Mouse (Mus musculus) heart, embryonic 16.5 days (tissue): Measurements from ENCODE around the gene Sec22a. TPM values are rescaled to one million over a fixed set of nuclear protein-coding genes. Genes with fewer than 3 reads are reported as not detected.

Source experiments
- ATAC-seq: fragments of 200-750 bp; cut with Nextera tagmentation; replicated peaks from 2 replicates; pipeline ENCODE4 v1.8.0; 2017; ENCODE audit warnings: moderate number of reproducible peaks; ENCODE audit not compliant: insufficient read depth, low FRiP score; ENCODE audit errors: extremely low read depth
- H3K27ac ChIP-seq: fragments of 300-500 bp; sonication (generic); 2 replicates; pipeline ENCODE4 v1.5.1; 2014; ENCODE audit warnings: mild to moderate bottlenecking, low read length, control low read depth, moderate library complexity
- H3K27me3 ChIP-seq: fragments of 300-500 bp; sonication (generic); 2 replicates; pipeline ENCODE4 v1.6.1; 2014; ENCODE audit warnings: low read length, mixed read lengths; ENCODE audit not compliant: control insufficient read depth, insufficient read depth
- H3K36me3 ChIP-seq: fragments of 300-500 bp; sonication (generic); 2 replicates; pipeline ENCODE4 v1.6.1; 2014; ENCODE audit not compliant: control insufficient read depth, insufficient read depth
- H3K4me1 ChIP-seq: fragments of 300-500 bp; sonication (generic); 2 replicates; pipeline ENCODE4 v1.6.1; 2014; ENCODE audit warnings: low read length, mixed read lengths; ENCODE audit not compliant: control insufficient read depth, insufficient read depth
- H3K4me2 ChIP-seq: fragments of 300-500 bp; sonication (generic); 2 replicates; pipeline ENCODE4 v1.6.1; 2014; ENCODE audit warnings: low read depth, mild to moderate bottlenecking, control low read depth, low read length
- H3K4me3 ChIP-seq: fragments of 300-500 bp; sonication (generic); 2 replicates; pipeline ENCODE4 v1.5.1; 2014; ENCODE audit warnings: mild to moderate bottlenecking, control low read depth, low read length
- H3K9ac ChIP-seq: fragments of 300-500 bp; sonication (generic); 2 replicates; pipeline ENCODE4 v1.6.1; 2014; ENCODE audit warnings: low read length, control low read depth
- H3K9me3 ChIP-seq: fragments of 300-500 bp; sonication (generic); replicated peaks from 2 replicates; pipeline ENCODE4 v1.6.1; 2016; ENCODE audit warnings: low read length; ENCODE audit not compliant: control insufficient read depth
- WGBS: fragments of 180-500 bp; shearing (Covaris S2); extraction: QIAGEN DNeasy Blood & Tissue Kit; methylation state at CpG from one replicate; pipeline ENCODE4 v1.1.7; 2014; 5-methylcytosine and 5-hydroxymethylcytosine counted together
- polyA plus RNA-seq: library from polyadenylated mRNA; unstranded; fragments of >200 nt; fragmentation: Nextera tagmentation; extraction: Ambion mirVana; gene quantifications from 2 replicates; pipeline ENCODE4 v1.2.1, GENCODE M21; 2015

The Sec22a gene
- polyA plus RNA-seq, 1 experiment from 2014 or later, result 34.2 TPM

- no peak overlapping the region for H3K27ac ChIP-seq
- H3K27me3 ChIP-seq, result no peaks in the 10 kb centered on the region
- ATAC-seq, result peak; percentile 37; the same call in 1 of the 2 replicates
- H3K9ac ChIP-seq, result no peak overlapping the region
- H3K4me2 ChIP-seq, result no peak overlapping the region
- H3K9me3 ChIP-seq, result no peaks in the 10 kb centered on the region
- no peaks in the 10 kb centered on the region for H3K36me3 ChIP-seq
- no peak overlapping the region for H3K4me3 ChIP-seq
- peaks cover 4% of the 10 kb centered on the region; the same call in 1 of the 2 replicates for H3K4me1 ChIP-seq
- WGBS, result 30% methylated on average over 4 of the region's 4 CpGs
Measured at GRCm38 (mm10) chr16:35319335-35319734, 44.4 kb downstream of the Sec22a start.

GRCm38 (mm10) chr16:35318397-35318796 is 45.3 kb downstream of the Sec22a start:
- no peaks in the 10 kb centered on the region for H3K9me3 ChIP-seq
- H3K4me3 ChIP-seq, result no peak overlapping the region
- peaks cover 3% of the 10 kb centered on the region; the same call in 1 of the 2 replicates for H3K36me3 ChIP-seq
- no peak for ATAC-seq
- H3K9ac ChIP-seq, result no peak overlapping the region
- H3K27ac ChIP-seq, result no peak overlapping the region
- H3K4me1 ChIP-seq, result peaks cover 4% of the 10 kb centered on the region; the same call in 1 of the 2 replicates
- H3K27me3 ChIP-seq, result no peaks in the 10 kb centered on the region
- 71% methylated on average over 6 of the region's 6 CpGs for WGBS
- no peak overlapping the region for H3K4me2 ChIP-seq

- Histone ChIP-seq H3K36me3 (peaks cover 3% of the 10 kb centered on the region; the same call in 1 of the 2 replicates), H3K4me1 (peaks cover 4% of the 10 kb centered on the region; the same call in 1 of the 2 replicates), H3K27ac (no peak overlapping the region), H3K9me3 (no peaks in the 10 kb centered on the region), H3K4me3 (no peak overlapping the region), H3K9ac (no peak overlapping the region), H3K4me2 (no peak overlapping the region), H3K27me3 (no peaks in the 10 kb centered on the region)
- 84% methylated on average over 5 of the region's 5 CpGs for WGBS
- ATAC-seq, result no peak
Measured at GRCm38 (mm10) chr16:35317460-35317859, 46.3 kb downstream of the Sec22a start.

GRCm38 (mm10) chr16:35316856-35317264 is 46.9 kb downstream of the Sec22a start:
- H3K9ac ChIP-seq, result no peak overlapping the region
- ATAC-seq, result no peak

GRCm38 (mm10) chr16:35315496-35315895 is 48.2 kb downstream of the Sec22a start:
- no peak overlapping the region for H3K9ac ChIP-seq
- H3K9me3 ChIP-seq, result no peaks in the 10 kb centered on the region
- ATAC-seq, result no peak
- peaks cover 3% of the 10 kb centered on the region; the same call in 1 of the 2 replicates for H3K36me3 ChIP-seq
- no peak overlapping the region for H3K4me3 ChIP-seq
- no peaks in the 10 kb centered on the region for H3K27me3 ChIP-seq
- peak overlapping the region; percentile 33; the same call in 1 of the 2 replicates for H3K27ac ChIP-seq
- WGBS, result 30% methylated on average over 3 of the region's 3 CpGs
- no peak overlapping the region for H3K4me2 ChIP-seq
- peaks cover 14% of the 10 kb centered on the region for H3K4me1 ChIP-seq

More at GRCm38 (mm10) chr16:35316856-35317264, 46.9 kb downstream of the Sec22a start:
- H3K4me2 ChIP-seq, result no peak overlapping the region
- no peaks in the 10 kb centered on the region for H3K9me3 ChIP-seq
- H3K36me3 ChIP-seq, result peaks cover 3% of the 10 kb centered on the region; the same call in 1 of the 2 replicates
- no peak overlapping the region for H3K27ac ChIP-seq
- peaks cover 8% of the 10 kb centered on the region; the same call in 1 of the 2 replicates for H3K4me1 ChIP-seq
- no peaks in the 10 kb centered on the region for H3K27me3 ChIP-seq
- no peak overlapping the region for H3K4me3 ChIP-seq

- no peaks in the 10 kb centered on the region for H3K9me3 ChIP-seq
- no peak overlapping the region for H3K9ac ChIP-seq
- H3K4me1 ChIP-seq, result peaks cover 39% of the 10 kb centered on the region
- WGBS, result 43% methylated on average over 8 of the region's 8 CpGs
- H3K27ac ChIP-seq, result no peak overlapping the region
- H3K4me3 ChIP-seq, result no peak overlapping the region
- peaks cover 3% of the 10 kb centered on the region; the same call in 1 of the 2 replicates for H3K36me3 ChIP-seq
- no peak overlapping the region for H3K4me2 ChIP-seq
- H3K27me3 ChIP-seq, result no peaks in the 10 kb centered on the region
- ATAC-seq, result no peak
Measured at GRCm38 (mm10) chr16:35311586-35311985, 52.1 kb downstream of the Sec22a start.

GRCm38 (mm10) chr16:35310551-35311110 is 53.1 kb downstream of the Sec22a start:
- Histone ChIP-seq H3K27me3 (no peaks in the 10 kb centered on the region), H3K9ac (no peak overlapping the region), H3K36me3 (peaks cover 3% of the 10 kb centered on the region; the same call in 1 of the 2 replicates), H3K4me1 (peaks cover 38% of the 10 kb centered on the region), H3K27ac (no peak overlapping the region), H3K4me2 (no peak overlapping the region), H3K9me3 (no peaks in the 10 kb centered on the region), H3K4me3 (no peak overlapping the region)
- WGBS, result 14% methylated on average over 2 of the region's 2 CpGs
- no peak for ATAC-seq

- H3K4me1 ChIP-seq, result peaks cover 36% of the 10 kb centered on the region
- H3K9me3 ChIP-seq, result no peaks in the 10 kb centered on the region
- no peak for ATAC-seq
- H3K4me2 ChIP-seq, result no peak overlapping the region
- 81% methylated on average over 4 of the region's 4 CpGs for WGBS
- H3K9ac ChIP-seq, result no peak overlapping the region
- H3K4me3 ChIP-seq, result no peak overlapping the region
- H3K36me3 ChIP-seq, result peaks cover 3% of the 10 kb centered on the region; the same call in 1 of the 2 replicates
- no peak overlapping the region for H3K27ac ChIP-seq
- H3K27me3 ChIP-seq, result no peaks in the 10 kb centered on the region
Measured at GRCm38 (mm10) chr16:35309634-35310033, 54.1 kb downstream of the Sec22a start.

GRCm38 (mm10) chr16:35308486-35309143 is 55.1 kb downstream of the Sec22a start:
- Histone ChIP-seq H3K27ac (peak overlapping the region; percentile 64; the same call in 1 of the 2 replicates), H3K27me3 (no peaks in the 10 kb centered on the region), H3K4me2 (no peak overlapping the region), H3K4me3 (no peak overlapping the region), H3K9ac (no peak overlapping the region), H3K4me1 (peaks cover 36% of the 10 kb centered on the region), H3K36me3 (peaks cover 1% of the 10 kb centered on the region; the same call in 1 of the 2 replicates), H3K9me3 (no peaks in the 10 kb centered on the region)
- 78% methylated on average over 6 of the region's 6 CpGs for WGBS
- no peak for ATAC-seq
